Mouse (Mus musculus): ENCODE data around the gene Adgrf5.
A peak's percentile ranks its signal among the peaks of the same experiment; 100 is the strongest.

Adgrf5 gene

GRCm38 (mm10) chr17:43378703-43379102 is 18.5 kb downstream of the Adgrf5 start:
- no peak for DNase-seq (ENCODE audit: low read depth)

- no peak for DNase-seq (ENCODE audit: low read depth)
Observed at GRCm38 (mm10) chr17:43386331-43386730, 26.1 kb downstream of the Adgrf5 start.

DNA sequence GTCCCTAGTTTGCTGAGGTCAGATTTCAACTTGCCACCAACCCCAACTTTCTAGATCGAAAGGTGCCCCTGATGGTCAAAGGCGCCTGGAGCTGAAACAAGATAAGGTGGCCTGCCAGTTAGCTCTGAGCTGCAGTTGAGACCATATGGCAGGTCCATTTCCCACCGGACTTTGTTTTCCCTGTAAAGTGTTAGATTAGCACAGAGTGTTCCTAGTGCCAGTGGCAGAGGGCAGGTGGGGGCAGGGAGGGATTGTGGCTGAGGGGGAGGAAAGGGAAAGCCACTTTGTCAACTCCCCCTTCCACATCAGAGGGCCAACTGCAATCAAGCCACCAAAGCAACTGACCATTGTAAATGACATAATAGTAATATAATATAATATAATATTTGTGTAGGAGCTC is 26.9 kb downstream of the Adgrf5 start:
- DNase-seq (ENCODE audit: low read depth) = no peak

GRCm38 (mm10) chr17:43389256-43389655 is 29.0 kb downstream of the Adgrf5 start:
- no peak for DNase-seq (ENCODE audit: low read depth)

DNA sequence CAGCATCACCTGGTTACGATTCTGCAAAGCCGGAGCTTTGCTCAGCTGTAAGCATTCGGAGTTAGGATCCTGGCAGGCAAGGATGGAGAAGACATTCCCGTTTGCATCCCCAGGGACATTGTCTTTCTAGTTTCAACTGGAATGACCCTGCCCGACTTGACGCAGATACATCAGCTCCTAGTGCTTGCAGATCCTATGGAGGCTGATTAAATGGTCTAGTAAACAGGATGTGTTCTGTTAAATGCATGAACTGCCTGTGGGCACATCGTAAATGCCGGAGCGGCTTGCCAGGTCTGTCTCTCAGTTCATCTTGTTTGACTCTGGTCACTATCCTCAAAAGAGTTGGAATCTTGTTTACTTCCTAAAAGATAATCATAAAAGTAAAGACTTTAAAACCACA is 31.9 kb downstream of the Adgrf5 start:
- no peak for DNase-seq (ENCODE audit: low read depth)

GRCm38 (mm10) chr17:43393669-43394068 is 33.4 kb downstream of the Adgrf5 start:
- no peak for DNase-seq (ENCODE audit: low read depth)

- DNase-seq (ENCODE audit: low read depth) = no peak
Observed at GRCm38 (mm10) chr17:43395400-43396258, 35.4 kb downstream of the Adgrf5 start.

DNA sequence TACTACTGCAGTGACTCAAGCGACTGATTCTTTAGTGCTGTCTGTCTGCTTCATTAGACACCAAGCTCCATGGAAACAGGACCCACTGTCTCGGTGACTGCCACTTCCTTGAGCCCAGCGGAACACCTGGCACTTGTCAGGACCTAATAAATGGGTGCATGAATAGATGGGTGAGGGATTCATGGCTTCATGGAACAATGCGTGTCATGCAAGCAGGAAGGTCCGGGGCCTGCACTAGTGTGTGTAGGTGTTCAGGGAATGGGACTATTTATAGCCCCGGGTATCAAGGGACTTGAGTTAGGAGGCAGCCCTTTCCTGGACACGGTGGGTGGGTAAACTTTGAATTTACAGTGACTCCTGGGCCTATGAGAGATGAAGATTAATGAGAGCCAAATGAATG is 38.4 kb downstream of the Adgrf5 start:
- DNase-seq (ENCODE audit: low read depth) = no peak

- no peak for DNase-seq (ENCODE audit: low read depth)
Observed at GRCm38 (mm10) chr17:43399151-43399550, 38.9 kb downstream of the Adgrf5 start.

DNA sequence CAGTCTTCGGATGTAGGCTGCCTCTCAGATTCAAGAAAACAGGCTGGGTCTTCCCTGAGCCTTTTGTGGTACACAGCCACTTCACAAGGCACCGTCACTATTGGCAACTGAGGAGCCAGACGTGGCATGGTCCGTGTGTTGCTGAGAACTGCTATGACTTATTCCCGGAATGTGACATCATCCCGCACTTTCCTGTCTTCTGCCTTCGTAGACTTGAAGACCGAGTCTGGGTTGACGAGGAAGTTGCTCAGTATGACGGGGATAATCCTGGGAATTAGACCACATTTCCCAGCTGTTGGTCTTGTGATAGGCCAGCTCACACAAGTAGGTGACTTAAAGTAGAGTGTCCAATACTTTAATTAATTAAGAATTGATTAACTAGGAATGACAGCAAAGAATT is 40.2 kb downstream of the Adgrf5 start:
- DNase-seq (ENCODE audit: low read depth) = no peak

DNA sequence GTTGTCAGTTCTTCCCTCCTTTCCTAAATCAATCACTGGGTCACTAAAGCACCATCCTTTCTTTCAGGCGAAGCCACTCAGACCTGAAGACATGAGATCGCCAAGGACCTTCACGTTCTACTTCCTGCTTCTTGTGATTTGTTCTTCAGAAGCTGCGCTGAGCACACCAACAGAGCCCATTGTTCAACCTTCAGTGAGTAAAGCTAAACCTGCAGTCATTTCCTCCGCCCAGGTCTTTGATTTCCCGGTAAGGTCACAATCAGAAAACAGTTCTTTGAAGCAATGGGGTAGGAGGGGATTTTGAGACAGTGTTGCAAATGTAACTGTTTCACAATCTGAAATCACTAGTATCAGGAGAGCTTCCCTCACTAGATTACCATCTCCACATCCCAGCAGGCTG is 43.6 kb downstream of the Adgrf5 start:
- no peak for DNase-seq (ENCODE audit: low read depth)

- no peak for DNase-seq (ENCODE audit: low read depth)
Observed at GRCm38 (mm10) chr17:43404408-43404807, 44.2 kb downstream of the Adgrf5 start.

DNA sequence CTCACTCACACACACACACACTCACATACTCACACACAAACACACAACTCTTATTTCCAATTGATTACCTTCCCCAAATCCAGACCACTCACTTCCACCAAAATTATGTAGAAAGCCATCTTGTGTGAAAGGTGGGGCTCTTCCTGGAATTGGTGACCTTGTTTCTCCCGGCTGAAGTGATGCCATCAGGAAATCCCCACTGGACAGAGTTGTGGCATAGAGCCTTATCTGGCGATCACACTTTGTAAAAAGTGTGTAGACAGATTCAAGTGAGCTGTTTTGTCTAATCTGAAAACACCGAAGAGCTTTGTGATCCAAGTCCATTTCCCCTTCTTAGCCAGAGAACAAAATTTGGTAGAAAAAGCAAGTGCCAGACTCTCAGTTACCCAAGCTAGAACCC is 46.1 kb downstream of the Adgrf5 start:
- DNase-seq (ENCODE audit: low read depth) = no peak

DNA sequence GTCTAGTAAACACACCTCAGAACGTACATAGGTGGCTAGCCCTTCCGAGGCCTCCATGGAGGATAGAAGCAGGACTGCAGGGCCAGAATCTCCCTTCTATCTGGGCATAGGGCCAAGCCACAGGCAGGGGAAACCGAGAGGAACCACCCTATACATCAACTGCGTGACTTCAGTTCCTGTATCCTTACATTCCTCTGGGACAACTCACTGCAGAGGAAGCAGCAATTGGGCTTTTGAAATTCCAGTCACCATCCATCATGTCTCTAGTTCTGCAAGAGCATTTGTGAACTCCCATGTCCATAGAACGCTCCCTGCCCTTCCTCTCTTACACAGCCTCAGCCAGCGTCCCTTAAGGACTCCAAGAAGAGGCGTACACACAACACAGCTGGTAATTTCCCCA is 47.3 kb downstream of the Adgrf5 start:
- DNase-seq (ENCODE audit: low read depth) = no peak

DNA sequence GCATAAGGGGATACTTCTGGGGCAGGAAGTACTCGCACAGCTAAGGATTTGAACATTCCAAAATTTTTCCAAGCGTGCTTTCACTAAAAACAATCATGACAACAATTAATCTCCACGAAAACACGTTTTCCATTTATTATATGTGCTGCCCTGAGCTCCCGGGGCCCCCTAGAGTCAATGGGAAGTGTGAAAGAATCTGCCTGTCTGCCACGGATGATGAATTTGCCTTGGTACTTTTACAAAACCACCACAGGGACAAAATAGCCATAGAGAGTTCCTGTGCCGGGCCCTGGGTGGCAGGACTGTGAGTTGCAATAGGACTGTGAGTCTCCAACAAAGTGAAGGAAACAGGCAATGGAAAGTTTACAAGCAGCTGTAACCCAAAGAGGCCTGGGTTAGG is 52.9 kb downstream of the Adgrf5 start:
- no peak for DNase-seq (ENCODE audit: low read depth)

GRCm38 (mm10) chr17:43419204-43419603 is 59.0 kb downstream of the Adgrf5 start:
- no peak for DNase-seq (ENCODE audit: low read depth)

DNA sequence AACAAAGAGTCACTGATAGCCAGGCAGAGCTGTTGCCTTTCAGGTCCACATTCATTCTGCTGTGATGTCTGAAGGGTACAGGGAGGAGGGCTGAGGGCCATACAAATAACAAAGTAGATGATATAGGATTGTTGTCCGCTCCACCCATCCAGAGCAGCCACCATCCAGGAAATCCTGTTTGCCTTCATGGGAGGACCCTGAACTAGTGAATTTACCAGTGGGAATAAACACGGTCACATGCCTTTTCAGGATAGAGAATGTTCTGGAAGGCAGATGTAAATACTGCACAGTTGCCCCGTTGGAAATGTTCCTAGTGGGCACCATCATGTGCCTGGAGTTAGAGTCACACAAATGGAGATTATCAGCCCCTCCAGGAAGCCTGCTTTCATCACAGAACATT is 60.1 kb downstream of the Adgrf5 start:
- no peak for DNase-seq (ENCODE audit: low read depth)

DNA sequence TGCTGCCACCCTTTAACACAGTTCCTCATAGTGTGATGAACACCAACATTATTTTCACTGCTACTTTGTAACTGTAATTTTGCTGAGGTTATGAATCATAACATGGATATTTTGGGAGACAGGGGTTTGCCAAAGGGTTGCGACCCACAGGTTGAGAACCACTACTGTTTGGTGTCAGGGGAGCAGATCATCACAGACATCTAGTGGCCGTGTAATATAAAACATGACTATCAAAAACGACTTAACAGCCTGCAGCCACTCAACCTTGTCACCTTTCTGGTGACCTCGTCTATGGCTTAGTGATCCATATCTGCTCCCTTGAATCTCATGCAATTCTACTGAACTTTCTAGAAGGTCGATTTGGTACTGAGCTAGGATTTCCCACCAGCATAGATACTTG is 63.7 kb downstream of the Adgrf5 start:
- no peak for DNase-seq (ENCODE audit: low read depth)

- no peak for DNase-seq (ENCODE audit: low read depth)
Observed at GRCm38 (mm10) chr17:43431692-43432091, 71.4 kb downstream of the Adgrf5 start.

DNA sequence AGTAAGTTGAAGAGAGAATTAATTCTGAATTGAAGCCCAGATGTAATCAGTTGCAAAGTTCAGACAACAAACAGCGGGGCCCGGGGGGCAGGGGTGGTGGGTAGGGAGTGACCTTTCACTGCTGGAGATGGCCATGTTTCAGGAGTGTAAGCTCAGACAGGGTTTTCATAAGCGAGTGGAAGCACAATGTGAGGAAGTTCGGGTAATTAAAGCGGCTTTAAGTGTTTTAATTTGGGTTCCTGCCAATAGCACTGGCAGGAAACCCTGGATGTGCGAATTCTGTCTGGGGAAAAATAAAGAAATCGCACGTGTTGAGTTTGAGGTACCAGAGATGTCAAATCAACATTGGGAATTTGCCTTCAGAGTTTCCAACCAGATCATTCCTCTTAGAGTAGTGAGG is 74.2 kb downstream of the Adgrf5 start:
- no peak for DNase-seq (ENCODE audit: low read depth)

GRCm38 (mm10) chr17:43451216-43451615 is 91.0 kb downstream of the Adgrf5 start:
- no peak for DNase-seq (ENCODE audit: low read depth)

GRCm38 (mm10) chr17:43458598-43458997 is 98.3 kb downstream of the Adgrf5 start:
- DNase-seq (ENCODE audit: low read depth) = peak; percentile 69

- no peak for DNase-seq (ENCODE audit: low read depth)
Observed at GRCm38 (mm10) chr17:43459737-43460230, 99.5 kb downstream of the Adgrf5 start.

Measured in 416B (cell line).